Mouse (Mus musculus) lung, embryonic 14.5 days (tissue): Measurements from ENCODE around the gene Ntf5. TPM values are rescaled to one million over a fixed set of nuclear protein-coding genes. Genes with fewer than 3 reads are reported as not detected.
A peak's percentile ranks its signal among the peaks of the same experiment; 100 is the strongest.

Source experiments
- ATAC-seq: fragments of 200-750 bp; cut with Nextera tagmentation; 2 replicates; pipeline ENCODE4 v1.8.0; 2017; ENCODE audit warnings: mild to moderate bottlenecking, moderate TSS enrichment, moderate library complexity; ENCODE audit not compliant: insufficient read depth
- DNase-seq: peaks from one replicate; pipeline ENCODE4 v3.0.0-alpha.2; 2015
- H3K27ac ChIP-seq: fragments of 300-500 bp; sonication (generic); 2 replicates; pipeline ENCODE4 v1.5.1; 2014; ENCODE audit warnings: low read depth, mild to moderate bottlenecking, moderate library complexity
- H3K27me3 ChIP-seq: fragments of 300-500 bp; sonication (generic); 2 replicates; pipeline ENCODE4 v1.6.1; 2014; ENCODE audit warnings: low read length, control low read depth; ENCODE audit not compliant: insufficient read depth
- H3K36me3 ChIP-seq: fragments of 300-500 bp; sonication (generic); 2 replicates; pipeline ENCODE4 v1.6.1; 2014; ENCODE audit warnings: control low read depth; ENCODE audit not compliant: insufficient read depth
- H3K4me1 ChIP-seq: fragments of 300-500 bp; sonication (generic); 2 replicates; pipeline ENCODE4 v1.6.1; 2014; ENCODE audit warnings: antibody characterized with exemption, control low read depth; ENCODE audit not compliant: insufficient read depth
- H3K4me2 ChIP-seq: fragments of 300-500 bp; sonication (generic); 2 replicates; pipeline ENCODE4 v1.6.1; 2014; ENCODE audit warnings: mild to moderate bottlenecking
- H3K4me3 ChIP-seq: fragments of 300-500 bp; sonication (generic); 2 replicates; pipeline ENCODE4 v1.5.1; 2014; ENCODE audit warnings: low read depth, low read length
- H3K9ac ChIP-seq: fragments of 300-500 bp; sonication (generic); 2 replicates; pipeline ENCODE4 v1.6.1; 2014
- H3K9me3 ChIP-seq: fragments of 300-500 bp; sonication (generic); 2 replicates; pipeline ENCODE4 v1.6.1; 2016; ENCODE audit warnings: low read depth, low read length, control low read depth
- CTCF ChIP-seq: IDR thresholded peaks from 2 replicates; pipeline ENCODE4 v1.5.1; 2016; ENCODE audit warnings: antibody characterized with exemption, low read depth
- WGBS: fragments of 180-500 bp; shearing (Covaris S2); extraction: QIAGEN DNeasy Blood & Tissue Kit; methylation state at CpG from one replicate; pipeline ENCODE4 v1.1.7; 2014; 5-methylcytosine and 5-hydroxymethylcytosine counted together
- microRNA-seq: library from miRNA; unstranded; fragments of <30 nt; microRNA quantifications from one replicate; pipeline ENCODE4, GENCODE M21; 2016; ENCODE audit warnings: borderline number of aligned reads
- polyA plus RNA-seq: library from polyadenylated mRNA; unstranded; fragments of >200 nt; fragmentation: Nextera tagmentation; extraction: Ambion mirVana; gene quantifications from 2 replicates; pipeline ENCODE4 v1.2.1, GENCODE M21; 2014

Gene Ntf5
- polyA plus RNA-seq, 1 experiment from 2014 or later: 1.9 TPM

DNA sequence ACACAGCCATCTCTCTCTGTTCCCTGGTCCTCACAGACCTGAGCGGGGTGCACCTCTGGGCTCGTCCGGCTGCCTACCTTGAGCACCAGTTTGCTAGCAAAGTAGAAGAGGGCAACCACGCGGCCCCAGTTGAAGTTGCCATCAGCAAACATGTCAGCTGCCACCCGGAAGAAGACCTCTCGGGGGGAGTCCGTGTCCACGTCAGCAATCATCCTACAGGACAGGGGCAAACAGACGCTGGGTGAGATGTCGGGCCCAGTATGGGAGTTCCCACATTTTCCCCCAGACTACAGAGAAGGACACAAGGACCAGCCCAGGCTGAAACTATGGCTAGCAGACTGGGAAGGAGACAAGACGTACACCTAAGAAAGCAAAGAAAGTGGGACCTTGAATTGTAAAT is 51.6 kb downstream of the Ntf5 start:
- no peaks in the 10 kb centered on the region for H3K9me3 ChIP-seq
- no peaks in the 10 kb centered on the region for H3K27me3 ChIP-seq
- DNase-seq: no peak
- no peak for ATAC-seq
- H3K4me3 ChIP-seq: peak overlapping the region; percentile 87; the same call in 1 of the 2 replicates
- H3K4me1 ChIP-seq: peaks cover 10% of the 10 kb centered on the region
- peaks cover 43% of the 10 kb centered on the region for H3K36me3 ChIP-seq
- 90% methylated on average over 12 of the region's 12 CpGs for WGBS
- no peak overlapping the region for H3K9ac ChIP-seq
- peak overlapping the region; percentile 94 for H3K4me2 ChIP-seq
- no peak overlapping the region for H3K27ac ChIP-seq
- TF ChIP-seq CTCF: no peak

DNA sequence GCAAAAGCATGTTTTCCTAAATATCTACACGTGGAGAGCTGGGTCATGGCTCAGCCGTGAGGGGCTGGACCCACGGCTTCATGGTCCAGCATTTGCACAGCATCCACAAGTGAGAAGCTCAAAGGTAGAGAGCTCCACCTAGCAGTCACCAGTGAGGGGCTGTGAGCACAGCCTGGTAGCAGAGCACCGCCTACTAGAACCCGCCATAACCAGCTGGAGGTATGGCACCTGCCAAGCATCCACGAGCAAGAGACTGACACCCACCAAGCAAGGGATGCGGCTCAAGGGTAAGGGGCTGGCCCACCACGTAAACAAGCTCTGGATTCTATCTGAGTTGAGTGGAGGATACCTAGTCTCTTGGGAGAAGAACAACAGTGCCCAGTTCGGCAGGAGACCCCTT is 52.1 kb downstream of the Ntf5 start:
- H3K27ac ChIP-seq: no peak overlapping the region
- DNase-seq (no peak), ATAC-seq (no peak)
- no peak for TF ChIP-seq CTCF
- peaks cover 6% of the 10 kb centered on the region for H3K4me1 ChIP-seq
- no peaks in the 10 kb centered on the region for H3K9me3 ChIP-seq
- H3K36me3 ChIP-seq: peaks cover 43% of the 10 kb centered on the region
- no peaks in the 10 kb centered on the region for H3K27me3 ChIP-seq
- WGBS: 73% methylated on average over 9 of the region's 9 CpGs
- H3K4me3 ChIP-seq: peak overlapping the region; percentile 87
- H3K9ac ChIP-seq: peak overlapping the region; percentile 80
- H3K4me2 ChIP-seq: peak overlapping the region; percentile 94

DNA sequence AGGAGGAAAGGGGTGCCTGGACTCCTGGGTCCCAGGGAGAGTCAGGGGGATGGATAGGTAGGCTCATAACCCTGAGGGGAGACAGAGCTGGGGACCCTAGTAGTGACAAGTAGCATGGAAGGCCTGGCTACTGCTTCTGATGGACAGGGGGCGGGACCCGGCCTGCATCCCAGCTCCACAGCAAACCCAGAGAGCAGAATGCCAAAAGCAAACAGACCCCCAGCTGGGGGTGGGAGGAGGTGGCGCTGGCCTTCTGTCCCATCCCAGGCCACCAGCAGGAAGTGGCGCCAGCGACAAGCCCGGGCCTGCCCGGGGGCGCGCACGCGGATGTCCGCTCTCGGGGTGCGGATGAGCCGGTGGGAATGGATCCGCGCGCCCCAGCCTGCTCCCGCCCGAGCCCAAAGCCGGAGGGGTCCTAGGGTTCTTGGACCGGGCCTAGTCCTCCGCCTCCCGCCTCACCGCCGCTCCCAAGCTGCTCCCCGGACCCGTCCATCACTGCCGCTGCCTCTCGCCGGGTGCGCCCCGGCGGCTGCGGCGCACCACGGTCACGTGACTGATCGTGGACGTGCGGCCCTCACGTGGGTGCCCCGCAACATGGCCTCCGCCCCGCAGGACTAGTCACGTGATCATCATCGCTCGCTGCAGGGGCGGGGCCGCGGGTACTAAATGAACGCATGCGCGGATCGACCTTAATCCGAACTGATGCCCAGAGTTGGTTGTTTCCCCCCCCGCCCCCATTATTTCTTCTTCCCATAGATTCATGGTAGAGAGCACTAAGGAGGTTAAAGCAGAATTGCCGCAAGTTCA is 53.0 kb downstream of the Ntf5 start, which contains the start of gene Bax:
Gene Bax (minus strand): TSS at position 616 of the 807 bp plus-strand sequence.
- 0 out of 2 replicates have a peak, but pooled peaks have one; percentile 5 for TF ChIP-seq CTCF
- H3K9ac ChIP-seq: peak within 1 kb of the TSS; percentile 80
- H3K27me3 ChIP-seq: no peaks in the 10 kb centered on the region
- peaks cover 41% of the 10 kb centered on the region for H3K36me3 ChIP-seq
- WGBS: under 1% methylated on average over 58 of the region's 58 CpGs
- no peaks in the 10 kb centered on the region for H3K9me3 ChIP-seq
- H3K4me2 ChIP-seq: peak within 1 kb of the TSS; percentile 94
- peak within 1 kb of the TSS; percentile 40 for H3K27ac ChIP-seq
- DNase-seq: peak; percentile 100
- ATAC-seq: peak; percentile 75
- no peaks in the 10 kb centered on the region for H3K4me1 ChIP-seq
- H3K4me3 ChIP-seq: peak within 1 kb of the TSS; percentile 87

Small RNAs within 50 kb of the gene (microRNA-seq; reads per million reads assigned to microRNA genes)
- gene Gm22133: not detected

Other genes with a start within 250 kb of the Ntf5 start
- gene Slc17a7, start 249.7 kb upstream of the Ntf5 start, polyA plus RNA-seq: 0.09 and 0.97 TPM in 2 replicates
- not detected in 2 replicates for gene Gfy, start 234.1 kb upstream of the Ntf5 start, polyA plus RNA-seq
- not detected in 2 replicates for gene Pth2, start 232.7 kb upstream of the Ntf5 start, polyA plus RNA-seq
- gene Ccdc155, start 208.8 kb upstream of the Ntf5 start, polyA plus RNA-seq: 0.19 and 0.38 TPM in 2 replicates
- 0.45 TPM in 1 of 2 replicates, not detected in the other for gene Dkkl1, start 201.5 kb upstream of the Ntf5 start, polyA plus RNA-seq
- gene Tead2, start 197.9 kb upstream of the Ntf5 start, polyA plus RNA-seq: 204 and 222 TPM in 2 replicates
- gene Cd37, start 174.6 kb upstream of the Ntf5 start, polyA plus RNA-seq: 2.1 and 2.9 TPM in 2 replicates
- not detected in 2 replicates for gene Slc6a16, start 172.6 kb upstream of the Ntf5 start, polyA plus RNA-seq
- gene Slc6a21, start 136.2 kb upstream of the Ntf5 start, polyA plus RNA-seq: not detected in 2 replicates
- gene Trpm4, start 79.9 kb upstream of the Ntf5 start, polyA plus RNA-seq: 11.4 and 15.7 TPM in 2 replicates
- gene Hrc, start 78.4 kb upstream of the Ntf5 start, polyA plus RNA-seq: 0.58 and 1.2 TPM in 2 replicates
- gene Ppfia3, start 46.7 kb upstream of the Ntf5 start, polyA plus RNA-seq: 3.1 and 3.2 TPM in 2 replicates
- gene Lin7b, start 43.1 kb upstream of the Ntf5 start, polyA plus RNA-seq: 0.30 and 0.87 TPM in 2 replicates
- gene Snrnp70, start 18.0 kb upstream of the Ntf5 start, polyA plus RNA-seq: 74.0 and 88.2 TPM in 2 replicates
- 0.08 TPM in 1 of 2 replicates, not detected in the other for gene Kcna7, start 8.0 kb upstream of the Ntf5 start, polyA plus RNA-seq
- not detected in 2 replicates for gene Lhb, start 7.1 kb downstream of the Ntf5 start, polyA plus RNA-seq
- gene Gys1, start 21.1 kb downstream of the Ntf5 start, polyA plus RNA-seq: 35.7 and 36.0 TPM in 2 replicates
- gene Ruvbl2, start 24.4 kb downstream of the Ntf5 start, polyA plus RNA-seq: 163 and 173 TPM in 2 replicates
- 4,463 and 4,749 TPM in 2 replicates for gene Ftl1, start 46.2 kb downstream of the Ntf5 start, polyA plus RNA-seq
- gene Bax, start 53.2 kb downstream of the Ntf5 start, polyA plus RNA-seq: 135 and 139 TPM in 2 replicates
- gene Tulp2, start 68.2 kb downstream of the Ntf5 start, polyA plus RNA-seq: 0.47 and 0.86 TPM in 2 replicates
- not detected in 2 replicates for gene Gm45808, start 73.1 kb downstream of the Ntf5 start, polyA plus RNA-seq
- gene Dhdh, start 75.1 kb downstream of the Ntf5 start, polyA plus RNA-seq: 3.0 and 3.3 TPM in 2 replicates
- gene Nucb1, start 96.7 kb downstream of the Ntf5 start, polyA plus RNA-seq: 194 and 201 TPM in 2 replicates
- 15.6 and 17.5 TPM in 2 replicates for gene Ppp1r15a, start 112.6 kb downstream of the Ntf5 start, polyA plus RNA-seq
- 1.9 and 2.1 TPM in 2 replicates for gene Plekha4, start 112.6 kb downstream of the Ntf5 start, polyA plus RNA-seq
- gene Hsd17b14, start 141.2 kb downstream of the Ntf5 start, polyA plus RNA-seq: 0.57 and 0.66 TPM in 2 replicates
- 48.9 and 53.4 TPM in 2 replicates for gene Bcat2, start 156.5 kb downstream of the Ntf5 start, polyA plus RNA-seq
- gene Fgf21, start 201.8 kb downstream of the Ntf5 start, polyA plus RNA-seq: not detected in 2 replicates
- 0.13 and 0.58 TPM in 2 replicates for gene Fut1, start 203.6 kb downstream of the Ntf5 start, polyA plus RNA-seq
- 0.28 and 0.35 TPM in 2 replicates for gene Izumo1, start 208.1 kb downstream of the Ntf5 start, polyA plus RNA-seq
- gene Rasip1, start 213.8 kb downstream of the Ntf5 start, polyA plus RNA-seq: 29.4 and 35.3 TPM in 2 replicates
- 8.1 and 9.2 TPM in 2 replicates for gene Mamstr, start 226.3 kb downstream of the Ntf5 start, polyA plus RNA-seq